Comparison of ENCODE assay signal across 12 mouse cellular contexts in the genomic region with DNA sequence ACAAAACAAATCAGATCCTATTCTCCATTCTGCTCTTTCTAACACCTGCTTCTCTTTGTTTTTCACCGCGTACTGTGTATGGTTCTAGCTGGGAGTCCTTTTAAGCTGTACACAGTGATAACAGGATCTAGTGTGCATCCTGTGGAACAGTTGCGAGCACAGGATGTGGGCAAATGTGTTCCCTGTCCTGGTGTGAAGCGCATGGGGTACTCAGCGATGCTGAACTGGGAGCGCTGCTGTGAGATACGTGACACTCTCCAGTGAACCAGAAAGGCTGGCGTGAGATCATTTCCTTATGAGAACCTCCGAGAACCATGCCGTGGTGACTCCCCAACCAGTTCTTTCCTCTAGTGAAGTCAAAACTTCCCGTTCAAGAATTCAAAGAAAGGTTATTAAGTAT.
DNase-seq lines count a peak whose midpoint lies in the region; ATAC-seq lines count a peak whose summit lies in the region.
"Had no signal": no experiment of that assay in that cellular context is flagged by ENCODE, and none has a peak within 500 bp of the region (broad histone marks: within the 10 kb centered on the region; RNA-seq: fewer than 3 reads in every experiment).

No protein-coding gene starts in this region.

- no peak for ATAC-seq in heart, embryonic 12.5 days (ENCODE audit: insufficient number of reproducible peaks, low FRiP score)
- no peak for ATAC-seq in limb, embryonic 15.5 days (ENCODE audit: insufficient number of reproducible peaks, low FRiP score, low TSS enrichment, low read depth)
- ATAC-seq: forebrain, embryonic 16.5 days; intestine, embryonic 16.5 days; midbrain, embryonic 15.5 days had no signal

- no peaks in the 10 kb centered on the region for H3K27me3 ChIP-seq in heart, embryonic 12.5 days (replicated peaks)
- H3K27me3 ChIP-seq in limb, embryonic 15.5 days = no peaks in the 10 kb centered on the region
- H3K27me3 ChIP-seq: midbrain, embryonic 15.5 days had no signal

- H3K4me3 ChIP-seq in heart, embryonic 12.5 days = no peak overlapping the region
- H3K4me3 ChIP-seq in limb, embryonic 15.5 days = no peak overlapping the region
- H3K4me3 ChIP-seq: midbrain, embryonic 15.5 days had no signal

- H3K4me2 ChIP-seq in heart, embryonic 12.5 days = peak overlapping the region; percentile 40
- peak overlapping the region; percentile 17; the same call in 1 of the 2 replicates for H3K4me2 ChIP-seq in limb, embryonic 15.5 days
- H3K4me2 ChIP-seq: midbrain, embryonic 15.5 days had no signal

- H3K27ac ChIP-seq in heart, embryonic 12.5 days (ENCODE audit: poor library complexity, severe bottlenecking) = peak overlapping the region; percentile 84
- peak overlapping the region; percentile 54; the same call in 1 of the 2 replicates for H3K27ac ChIP-seq in limb, embryonic 15.5 days
- H3K27ac ChIP-seq: midbrain, embryonic 15.5 days had no signal

- no peaks in the 10 kb centered on the region for H3K36me3 ChIP-seq in heart, embryonic 12.5 days
- no peaks in the 10 kb centered on the region for H3K36me3 ChIP-seq in limb, embryonic 15.5 days
- H3K36me3 ChIP-seq: G1E; midbrain, embryonic 15.5 days had no signal

- H3K9me3 ChIP-seq in heart, embryonic 12.5 days (replicated peaks) = 0 out of 2 replicates have a peak, but pooled peaks cover 2% of the 10 kb centered on the region
- H3K9me3 ChIP-seq in limb, embryonic 15.5 days = no peaks in the 10 kb centered on the region
- H3K9me3 ChIP-seq: G1E; midbrain, embryonic 15.5 days had no signal

- H3K9ac ChIP-seq in heart, embryonic 12.5 days = no peak overlapping the region
- no peak overlapping the region for H3K9ac ChIP-seq in limb, embryonic 15.5 days
- H3K9ac ChIP-seq: midbrain, embryonic 15.5 days had no signal

- DNase-seq in heart, adult 11 months = no peak
- peak; percentile 5 for DNase-seq in Muller cell, postnatal 12 days (ENCODE audit: inconsistent ontology term)
- DNase-seq in spleen, postnatal 36 days (ENCODE audit: low spot score in 2 of 2) = peak; percentile 61 to 69
- DNase-seq in adrenal gland, postnatal 36 days = no peak
- no peak for DNase-seq in urinary bladder, postnatal 10 days (ENCODE audit: low spot score)
- no peak for DNase-seq in neural tube, embryonic 10.5 days (ENCODE audit: extremely low spot score, low spot score)

- WGBS in heart, embryonic 12.5 days = 62% methylated on average over 11 of the region's 11 CpGs
- WGBS in limb, embryonic 15.5 days = 63% methylated on average over 11 of the region's 11 CpGs

- H3K4me1 ChIP-seq in heart, embryonic 12.5 days (replicated peaks) = peaks cover 41% of the 10 kb centered on the region
- H3K4me1 ChIP-seq in limb, embryonic 15.5 days = peaks cover 10% of the 10 kb centered on the region; the same call in 1 of the 2 replicates
- H3K4me1 ChIP-seq: midbrain, embryonic 15.5 days had no signal

Comparison
In these comparisons a context has a peak if more than half of its experiments do, and no peak if none do; other contexts are left out.
1. DNase-seq: peak in Muller cell, postnatal 12 days (single experiment) and spleen, postnatal 36 days (2 of 2); none in heart, adult 11 months (single experiment), adrenal gland, postnatal 36 days (0 of 2), urinary bladder, postnatal 10 days (single experiment) and neural tube, embryonic 10.5 days (single experiment).